Mouse (Mus musculus) G1E (cell line): ENCODE measurements around the gene 1700102P08Rik. TPM values are rescaled to one million over a fixed set of nuclear protein-coding genes. Genes with fewer than 3 reads are reported as not detected.
A peak's percentile ranks its signal among the peaks of the same experiment; 100 is the strongest.

ENCODE experiments used
- ATAC-seq: 2 replicates; pipeline ENCODE4 v1.8.0; 2016; ENCODE audit warnings: mild to moderate bottlenecking; ENCODE audit not compliant: insufficient number of reproducible peaks, poor library complexity, low FRiP score, severe bottlenecking; ENCODE audit errors: extremely low read depth
- DNase-seq: peaks from one replicate; pipeline ENCODE4 v3.0.0; 2012; ENCODE audit warnings: low spot score
- H3K27me3 ChIP-seq: 2 replicates; pipeline ENCODE4 v1.6.1; 2012; ENCODE audit warnings: mild to moderate bottlenecking, low read length, inconsistent platforms; ENCODE audit not compliant: insufficient read depth
- H3K36me3 ChIP-seq: replicated peaks from 2 replicates; pipeline ENCODE3; 2012; ENCODE audit warnings: mild to moderate bottlenecking, inconsistent platforms
- H3K4me1 ChIP-seq: 2 replicates; pipeline ENCODE4 v1.6.1; 2012; ENCODE audit warnings: low read depth, low read length, inconsistent platforms, mixed read lengths; ENCODE audit not compliant: insufficient read depth
- H3K4me3 ChIP-seq: 2 replicates; pipeline ENCODE4 v1.5.1; 2012; ENCODE audit warnings: low read depth, mild to moderate bottlenecking, inconsistent platforms, low read length, moderate library complexity, mixed read lengths
- H3K9me3 ChIP-seq: replicated peaks from 2 replicates; pipeline ENCODE4 v1.6.1; 2012; ENCODE audit warnings: inconsistent platforms
- CTCF ChIP-seq: IDR thresholded peaks from 2 replicates; pipeline ENCODE4 v1.5.1; 2012; ENCODE audit warnings: low read depth, low read length, inconsistent platforms, mixed read lengths
- GATA1 ChIP-seq: IDR thresholded peaks from 2 replicates; pipeline ENCODE4 v1.6.1; 2012; ENCODE audit warnings: borderline replicate concordance, low read length, inconsistent platforms, mixed read lengths
- GATA2 ChIP-seq: IDR thresholded peaks from 2 replicates; pipeline ENCODE4 v1.6.1; 2012; ENCODE audit warnings: low read depth, low read length, inconsistent platforms, borderline replicate concordance
- POLR2AphosphoS5 ChIP-seq: IDR thresholded peaks from 2 replicates; pipeline ENCODE4 v1.6.1; 2012; ENCODE audit warnings: low read depth, low read length, inconsistent platforms; ENCODE audit not compliant: insufficient replicate concordance
- TAL1 ChIP-seq: conservative IDR thresholded peaks from 2 replicates; pipeline ENCODE4 v1.6.1; 2012; ENCODE audit warnings: low read depth, low read length, inconsistent platforms, mixed read lengths
- polyA plus RNA-seq: library from polyadenylated mRNA; stranded (reverse); fragments of >175 nt; gene quantifications from 2 replicates; pipeline ENCODE4 v1.2.3, GENCODE M21; 2012
- total RNA-seq, 2 experiments: library from RNA; stranded (forward) in 1 of 2; stranded (reverse) in 1 of 2; fragments of 200-1000 nt in 1 of 2; fragments of >200 nt in 1 of 2; fragmentation: Nextera tagmentation in 1 of 2; gene quantifications; 2 replicates each; pipeline ENCODE4 v1.2.3; 2014 to 2017

The 1700102P08Rik gene
- total and polyA plus RNA-seq, 3 experiments = 0.29 to 0.44 TPM; not detected in 1

GRCm38 (mm10) chr9:108348290-108348680 lies 44.3 kb upstream of the 1700102P08Rik start:
- TF ChIP-seq GATA2 (no peak), CTCF (no peak), POLR2AphosphoS5 (no peak), TAL1 (no peak), GATA1 (no peak)
- H3K36me3 ChIP-seq = peaks cover 42% of the 10 kb centered on the region
- 0 out of 2 replicates have a peak, but pooled peaks cover 2% of the 10 kb centered on the region for H3K9me3 ChIP-seq
- H3K4me1 ChIP-seq = peaks cover 48% of the 10 kb centered on the region
- DNase-seq = no peak
- H3K4me3 ChIP-seq = peak overlapping the region; percentile 96
- H3K27me3 ChIP-seq = no peaks in the 10 kb centered on the region
- ATAC-seq = no peak

- Histone ChIP-seq H3K4me3 (no peak overlapping the region; the same call in 1 of the 2 replicates), H3K27me3 (no peaks in the 10 kb centered on the region), H3K36me3 (peaks cover 56% of the 10 kb centered on the region), H3K9me3 (0 out of 2 replicates have a peak, but pooled peaks cover 2% of the 10 kb centered on the region), H3K4me1 (peaks cover 34% of the 10 kb centered on the region)
- TF ChIP-seq POLR2AphosphoS5 (no peak), CTCF (no peak), TAL1 (peak; percentile 29; the same call in 1 of the 2 replicates)
- DNase-seq = no peak
- peak; percentile 25; the same call in 1 of the 2 replicates for ATAC-seq
These were observed 42.9 kb upstream of the 1700102P08Rik start for GRCm38 (mm10) chr9:108349727-108350126.

GRCm38 (mm10) chr9:108378234-108378633 lies 14.4 kb upstream of the 1700102P08Rik start:
- DNase-seq (no peak), ATAC-seq (no peak)
- H3K4me3 ChIP-seq = no peak overlapping the region
- no peaks in the 10 kb centered on the region for H3K4me1 ChIP-seq
- peaks cover 95% of the 10 kb centered on the region for H3K36me3 ChIP-seq
- H3K27me3 ChIP-seq = no peaks in the 10 kb centered on the region
- TF ChIP-seq CTCF (no peak), POLR2AphosphoS5 (no peak), GATA1 (no peak), TAL1 (no peak), GATA2 (no peak)
- no peaks in the 10 kb centered on the region for H3K9me3 ChIP-seq

GRCm38 (mm10) chr9:108378736-108379135 lies 13.9 kb upstream of the 1700102P08Rik start:
- TF ChIP-seq POLR2AphosphoS5 = no peak
- TF ChIP-seq GATA2 = no peak
- no peak for TF ChIP-seq GATA1
- no peak for TF ChIP-seq CTCF
- TF ChIP-seq TAL1 = no peak
- peaks cover 95% of the 10 kb centered on the region for H3K36me3 ChIP-seq
- H3K4me1 ChIP-seq = no peaks in the 10 kb centered on the region
- H3K4me3 ChIP-seq = no peak overlapping the region
- no peaks in the 10 kb centered on the region for H3K9me3 ChIP-seq
- DNase-seq = no peak
- ATAC-seq = no peak
- H3K27me3 ChIP-seq = no peaks in the 10 kb centered on the region

- Histone ChIP-seq H3K27me3 (no peaks in the 10 kb centered on the region), H3K4me1 (no peaks in the 10 kb centered on the region), H3K9me3 (no peaks in the 10 kb centered on the region), H3K4me3 (no peak overlapping the region), H3K36me3 (peaks cover 95% of the 10 kb centered on the region)
- DNase-seq (no peak), ATAC-seq (no peak)
- TF ChIP-seq POLR2AphosphoS5 = no peak
- TF ChIP-seq GATA2 = no peak
- no peak for TF ChIP-seq GATA1
- no peak for TF ChIP-seq TAL1
- TF ChIP-seq CTCF = no peak
These were observed 13.3 kb upstream of the 1700102P08Rik start for GRCm38 (mm10) chr9:108379294-108379693.

GRCm38 (mm10) chr9:108381382-108381781 lies 11.2 kb upstream of the 1700102P08Rik start:
- DNase-seq (no peak), ATAC-seq (no peak)
- no peak for TF ChIP-seq GATA2
- TF ChIP-seq GATA1 = no peak
- no peak for TF ChIP-seq POLR2AphosphoS5
- no peak for TF ChIP-seq TAL1
- no peak for TF ChIP-seq CTCF
- no peaks in the 10 kb centered on the region for H3K9me3 ChIP-seq
- peaks cover 95% of the 10 kb centered on the region for H3K36me3 ChIP-seq
- no peaks in the 10 kb centered on the region for H3K4me1 ChIP-seq
- H3K4me3 ChIP-seq = no peak overlapping the region
- no peaks in the 10 kb centered on the region for H3K27me3 ChIP-seq

- H3K4me1 ChIP-seq = no peaks in the 10 kb centered on the region
- no peaks in the 10 kb centered on the region for H3K9me3 ChIP-seq
- peaks cover 95% of the 10 kb centered on the region for H3K36me3 ChIP-seq
- DNase-seq = no peak
- no peaks in the 10 kb centered on the region for H3K27me3 ChIP-seq
- H3K4me3 ChIP-seq = no peak overlapping the region
- no peak for TF ChIP-seq GATA2
- no peak for TF ChIP-seq POLR2AphosphoS5
- TF ChIP-seq TAL1 = no peak
- no peak for TF ChIP-seq CTCF
- TF ChIP-seq GATA1 = no peak
- no peak for ATAC-seq
These were observed 7.6 kb upstream of the 1700102P08Rik start for GRCm38 (mm10) chr9:108385006-108385405.
